Mouse (Mus musculus) kidney, postnatal 0 days (tissue): ENCODE data around the gene Tut7. TPM values are rescaled to one million over a fixed set of nuclear protein-coding genes. Genes with fewer than 3 reads are reported as not detected.

Experiments
- ATAC-seq: fragments of 200-750 bp; cut with Nextera tagmentation; replicated peaks from 2 replicates; pipeline ENCODE4 v1.8.0; 2017; ENCODE audit warnings: low read depth, moderate number of reproducible peaks, moderate TSS enrichment, moderate library complexity; ENCODE audit not compliant: low FRiP score
- DNase-seq: peaks from one replicate; pipeline ENCODE4 v3.0.0-alpha.2; 2016; ENCODE audit warnings: low spot score
- H3K27ac ChIP-seq: fragments of 300-500 bp; sonication (generic); 2 replicates; pipeline ENCODE4 v1.5.1; 2014; ENCODE audit warnings: mild to moderate bottlenecking
- H3K27me3 ChIP-seq: fragments of 300-500 bp; sonication (generic); 2 replicates; pipeline ENCODE4 v1.6.1; 2014; ENCODE audit warnings: low read length, mixed read lengths; ENCODE audit not compliant: insufficient read depth
- H3K36me3 ChIP-seq: fragments of 300-500 bp; sonication (generic); 2 replicates; pipeline ENCODE4 v1.6.1; 2014; ENCODE audit warnings: low read length, mixed read lengths; ENCODE audit not compliant: insufficient read depth
- H3K4me1 ChIP-seq: fragments of 300-500 bp; sonication (generic); replicated peaks from 2 replicates; pipeline ENCODE4 v1.6.1; 2014; ENCODE audit warnings: antibody characterized with exemption, low read length, mixed read lengths; ENCODE audit not compliant: insufficient read depth
- H3K4me2 ChIP-seq: fragments of 300-500 bp; sonication (generic); 2 replicates; pipeline ENCODE4 v1.6.1; 2014; ENCODE audit warnings: mild to moderate bottlenecking, low read length, moderate library complexity, mixed read lengths
- H3K4me3 ChIP-seq: fragments of 300-500 bp; sonication (generic); replicated peaks from 2 replicates; pipeline ENCODE4 v1.5.1; 2014; ENCODE audit warnings: low read depth, low read length
- H3K9ac ChIP-seq: fragments of 300-500 bp; sonication (generic); 2 replicates; pipeline ENCODE4 v1.6.1; 2014; ENCODE audit warnings: low read depth, low read length
- H3K9me3 ChIP-seq: fragments of 300-500 bp; sonication (generic); replicated peaks from 2 replicates; pipeline ENCODE4 v1.6.1; 2016; ENCODE audit warnings: low read length, inconsistent platforms, mixed read lengths
- CTCF ChIP-seq: IDR thresholded peaks from 2 replicates; pipeline ENCODE4 v1.5.1; 2016; ENCODE audit warnings: antibody characterized with exemption, low read depth, mild to moderate bottlenecking, moderate library complexity
- WGBS: fragments of 180-500 bp; shearing (Covaris S2); extraction: QIAGEN DNeasy Blood & Tissue Kit; methylation state at CpG from one replicate; pipeline ENCODE4 v1.1.7; 2014; 5-methylcytosine and 5-hydroxymethylcytosine counted together
- polyA plus RNA-seq: library from polyadenylated mRNA; unstranded; fragments of >200 nt; fragmentation: Nextera tagmentation; extraction: Ambion mirVana; gene quantifications from 2 replicates; pipeline ENCODE4 v1.2.1, GENCODE M21; 2015

The Tut7 gene
- polyA plus RNA-seq, 1 experiment from 2014 or later = 34.7 TPM

DNA sequence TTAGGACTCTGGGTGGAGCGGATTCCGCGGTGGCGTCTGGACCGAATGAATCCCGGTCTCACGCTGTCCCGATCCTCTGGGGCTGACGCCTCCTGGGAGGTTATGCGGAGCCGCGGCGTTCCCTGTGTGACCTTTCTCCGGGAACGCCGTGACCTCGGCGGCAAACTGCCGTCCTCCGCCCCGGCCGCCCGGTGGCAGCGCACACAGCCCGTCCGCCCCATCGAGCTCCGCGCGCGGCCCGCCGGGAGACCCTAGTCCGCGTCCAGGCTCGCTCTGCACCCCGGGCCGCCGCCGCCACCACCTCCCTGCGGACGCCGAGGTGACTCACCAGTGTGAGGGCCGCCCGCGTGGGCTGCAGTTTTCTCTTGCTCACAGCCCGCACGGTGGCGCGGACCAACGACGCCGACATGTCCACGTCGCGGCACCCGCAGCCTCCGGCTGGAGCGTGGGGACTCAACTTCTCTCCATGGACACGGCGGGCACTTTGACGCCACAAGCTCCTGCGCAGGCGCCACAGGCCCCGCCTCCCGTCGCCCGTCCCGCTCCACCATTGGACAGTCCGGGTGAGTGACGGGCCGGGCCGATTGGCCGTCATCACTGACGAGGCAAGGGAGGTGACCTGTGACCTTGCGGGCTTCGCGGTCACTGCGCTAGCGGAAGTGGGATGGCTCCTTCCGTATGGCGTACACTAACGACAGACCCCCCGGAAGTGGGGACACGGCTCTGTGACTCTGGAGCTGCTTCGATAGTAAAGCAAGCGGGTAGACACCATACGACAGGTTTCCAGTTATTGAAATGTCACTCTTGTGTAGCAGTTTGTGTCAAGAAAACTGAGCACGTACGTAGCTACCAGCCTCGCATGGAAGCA, 53.4 kb downstream of the Tut7 start, which contains the start of gene Isca1:
Gene Isca1, minus strand, starts transcription at position 515 of the 868 bp plus-strand sequence.
- Histone ChIP-seq H3K9me3 (no peaks in the 10 kb centered on the region), H3K4me3 (peak within 1 kb of the TSS; percentile 91), H3K4me1 (peaks cover 41% of the 10 kb centered on the region), H3K27ac (peak within 1 kb of the TSS; percentile 99), H3K4me2 (peak within 1 kb of the TSS; percentile 87), H3K9ac (peak within 1 kb of the TSS; percentile 94), H3K36me3 (peaks cover 7% of the 10 kb centered on the region; the same call in 1 of the 2 replicates), H3K27me3 (no peaks in the 10 kb centered on the region)
- under 1% methylated on average over 85 of the region's 91 CpGs for WGBS
- TF ChIP-seq CTCF = no peak; the same call in 1 of the 2 replicates
- ATAC-seq = peak; percentile 97
- peak; percentile 97 for DNase-seq

DNA sequence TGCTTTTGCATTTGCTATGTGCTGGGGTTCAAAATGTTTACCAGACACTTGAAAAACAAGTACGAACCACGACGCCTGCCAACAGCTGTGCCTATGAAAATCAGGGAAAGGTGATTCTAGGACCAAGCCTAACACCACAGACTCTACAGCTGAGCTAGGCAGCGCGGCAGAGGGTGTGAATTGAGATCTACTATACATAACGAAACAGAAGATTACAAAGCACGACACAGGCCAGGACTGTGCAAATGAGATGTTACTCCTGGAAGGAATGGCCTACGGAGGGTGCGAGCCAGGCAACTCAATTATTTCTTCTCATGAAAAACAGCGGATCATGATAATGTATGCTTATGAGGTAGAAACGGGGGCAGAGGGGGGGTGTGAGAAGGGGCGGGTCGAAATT, 54.4 kb downstream of the Tut7 start:
- H3K4me3 ChIP-seq = peak overlapping the region; percentile 91
- H3K4me1 ChIP-seq = peaks cover 41% of the 10 kb centered on the region
- no peaks in the 10 kb centered on the region for H3K9me3 ChIP-seq
- no peaks in the 10 kb centered on the region for H3K27me3 ChIP-seq
- peak overlapping the region; percentile 99 for H3K27ac ChIP-seq
- TF ChIP-seq CTCF = no peak
- 30% methylated on average over 13 of the region's 13 CpGs for WGBS
- ATAC-seq = no peak
- H3K9ac ChIP-seq = peak overlapping the region; percentile 94
- DNase-seq = peak; percentile 19
- peak overlapping the region; percentile 85 for H3K4me2 ChIP-seq
- peaks cover 7% of the 10 kb centered on the region; the same call in 1 of the 2 replicates for H3K36me3 ChIP-seq

DNA sequence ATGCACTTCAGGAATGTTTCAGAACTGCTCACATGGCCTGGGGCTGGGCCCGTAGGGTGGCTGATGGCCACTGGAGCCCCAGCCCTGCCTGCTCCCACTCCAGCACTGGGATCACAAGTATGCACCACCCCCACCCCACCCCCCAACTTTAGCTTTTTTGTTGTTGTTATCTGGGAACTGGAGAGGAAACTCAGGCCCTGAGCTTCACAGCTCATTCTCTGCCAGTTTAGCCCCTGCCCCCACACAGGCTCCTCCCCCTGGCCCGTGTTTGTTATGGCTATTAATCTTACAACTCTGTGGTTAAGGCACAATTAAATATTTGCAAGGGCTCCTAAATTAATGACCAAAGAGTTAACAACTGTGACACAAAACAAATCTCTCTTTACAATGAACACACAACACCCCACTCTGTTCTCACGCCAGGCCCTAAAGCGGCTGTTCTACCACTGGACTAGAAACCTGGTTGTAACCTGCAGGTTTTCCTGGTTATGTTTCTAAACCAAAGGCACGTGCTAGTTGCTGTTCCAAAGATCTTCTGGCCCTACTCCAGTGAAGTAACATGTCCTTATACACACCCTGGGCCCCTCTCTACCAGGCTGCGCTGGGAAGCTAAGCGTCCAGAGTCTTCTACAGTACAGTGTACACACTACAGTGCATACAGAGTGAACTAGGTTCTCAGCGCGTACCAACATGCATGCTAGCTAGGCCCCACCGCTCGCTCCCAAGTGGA, 56.0 kb downstream of the Tut7 start:
- no peak; the same call in 1 of the 2 replicates for ATAC-seq
- H3K4me3 ChIP-seq = no peak overlapping the region
- peak; percentile 85 for DNase-seq

GRCm38 (mm10) chr13:59762791-59763190, 60.2 kb downstream of the Tut7 start:
- DNase-seq (no peak), ATAC-seq (no peak)
- peaks cover 23% of the 10 kb centered on the region for H3K4me1 ChIP-seq
- H3K27ac ChIP-seq = no peak overlapping the region
- H3K27me3 ChIP-seq = no peaks in the 10 kb centered on the region
- H3K4me2 ChIP-seq = no peak overlapping the region
- H3K9ac ChIP-seq = no peak overlapping the region
- peaks cover 29% of the 10 kb centered on the region for H3K36me3 ChIP-seq
- no peak for TF ChIP-seq CTCF
- 89% methylated on average over 7 of the region's 7 CpGs for WGBS
- H3K4me3 ChIP-seq = no peak overlapping the region
- H3K9me3 ChIP-seq = no peaks in the 10 kb centered on the region

More for the DNA sequence above, 56.0 kb downstream of the Tut7 start:
- Histone ChIP-seq H3K4me1 (peaks cover 41% of the 10 kb centered on the region), H3K27me3 (no peaks in the 10 kb centered on the region), H3K9ac (peak overlapping the region; percentile 32; the same call in 1 of the 2 replicates), H3K4me2 (peak overlapping the region; percentile 85), H3K9me3 (no peaks in the 10 kb centered on the region), H3K27ac (peak overlapping the region; percentile 75), H3K36me3 (peaks cover 5% of the 10 kb centered on the region; the same call in 1 of the 2 replicates)
- TF ChIP-seq CTCF = no peak
- WGBS = 30% methylated on average over 11 of the region's 11 CpGs

- DNase-seq = peak; percentile 54
- Histone ChIP-seq H3K27ac (no peak overlapping the region), H3K4me3 (no peak overlapping the region), H3K4me2 (no peak overlapping the region), H3K9ac (no peak overlapping the region), H3K27me3 (no peaks in the 10 kb centered on the region), H3K36me3 (peaks cover 36% of the 10 kb centered on the region), H3K4me1 (0 out of 2 replicates have a peak, but pooled peaks cover 2% of the 10 kb centered on the region), H3K9me3 (no peaks in the 10 kb centered on the region)
- no peak for TF ChIP-seq CTCF
- 76% methylated on average over 7 of the region's 7 CpGs for WGBS
- ATAC-seq = no peak
Observed at GRCm38 (mm10) chr13:59756906-59757305, 66.0 kb downstream of the Tut7 start.

- Histone ChIP-seq H3K9me3 (no peaks in the 10 kb centered on the region), H3K4me2 (no peak overlapping the region), H3K4me3 (no peak overlapping the region), H3K27ac (no peak overlapping the region), H3K4me1 (no peaks in the 10 kb centered on the region), H3K9ac (no peak overlapping the region), H3K27me3 (no peaks in the 10 kb centered on the region), H3K36me3 (0 out of 2 replicates have a peak, but pooled peaks cover 9% of the 10 kb centered on the region)
- TF ChIP-seq CTCF = no peak
- no peak for ATAC-seq
- no peak for DNase-seq
- 72% methylated on average over 12 of the region's 12 CpGs for WGBS
Observed at GRCm38 (mm10) chr13:59750310-59750709, 72.6 kb downstream of the Tut7 start.
